Mouse (Mus musculus): ENCODE measurements at regions not wholly inside any gene's neighbourhood (a gene's known extent, or its start where the extent isn't known, plus 50 kb on each side); places are given as distances from the start of the nearest gene placed in this dataset.

DNA sequence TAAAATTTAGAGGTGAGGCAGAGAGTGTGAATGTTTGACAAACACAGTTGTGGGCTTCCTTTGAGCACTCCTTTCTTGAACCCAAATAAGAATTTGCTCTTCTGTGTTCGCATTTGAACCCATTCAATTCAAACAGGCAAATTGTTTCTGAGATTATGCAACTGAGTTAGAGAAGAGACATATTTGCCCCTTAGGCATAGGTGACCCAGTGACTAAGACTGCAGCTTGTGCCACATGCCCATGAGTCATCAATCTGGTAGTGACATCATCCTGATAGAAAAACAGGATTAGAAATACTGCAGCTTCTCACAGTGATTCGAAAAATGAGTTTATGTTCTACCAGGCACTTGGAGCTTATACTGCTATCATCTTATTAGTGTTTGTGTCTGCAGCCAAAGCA, 67.2 kb downstream of the Zfp622 start:
- peak; percentile 29 to 72 for DNase-seq (ENCODE audit: inconsistent age in 2 of 2, low spot score in 1 of 2)

- DNase-seq (ENCODE audit: inconsistent age in 2 of 2, low spot score in 1 of 2), result no peak
Measured at GRCm38 (mm10) chr15:26052720-26053316, 68.7 kb downstream of the Zfp622 start.

DNA sequence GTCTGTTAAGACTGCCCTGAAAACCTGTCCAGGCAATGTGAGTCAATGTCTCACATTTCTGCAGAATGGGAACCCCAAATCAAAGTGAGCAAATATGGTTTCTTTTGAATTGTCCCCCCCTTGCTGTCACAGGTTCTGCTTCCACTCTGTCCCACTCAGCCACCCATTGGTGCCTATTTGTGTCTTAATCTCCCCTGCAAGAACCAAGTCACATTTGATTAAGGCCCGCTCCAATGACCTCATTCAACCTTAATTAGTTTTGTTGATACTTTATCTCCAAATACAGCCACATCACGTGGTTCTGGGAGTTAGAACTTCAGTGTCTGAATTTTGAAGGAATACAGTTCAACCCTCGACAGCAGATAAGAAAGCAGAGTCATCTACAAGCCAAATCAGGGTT, 73.9 kb downstream of the Zfp622 start:
- no peak for DNase-seq (ENCODE audit: inconsistent age in 2 of 2, low spot score in 1 of 2)

GRCm38 (mm10) chr15:26100199-26100598, 116.0 kb downstream of the Zfp622 start:
- no peak for DNase-seq (ENCODE audit: inconsistent age in 2 of 2, low spot score in 1 of 2)

DNA sequence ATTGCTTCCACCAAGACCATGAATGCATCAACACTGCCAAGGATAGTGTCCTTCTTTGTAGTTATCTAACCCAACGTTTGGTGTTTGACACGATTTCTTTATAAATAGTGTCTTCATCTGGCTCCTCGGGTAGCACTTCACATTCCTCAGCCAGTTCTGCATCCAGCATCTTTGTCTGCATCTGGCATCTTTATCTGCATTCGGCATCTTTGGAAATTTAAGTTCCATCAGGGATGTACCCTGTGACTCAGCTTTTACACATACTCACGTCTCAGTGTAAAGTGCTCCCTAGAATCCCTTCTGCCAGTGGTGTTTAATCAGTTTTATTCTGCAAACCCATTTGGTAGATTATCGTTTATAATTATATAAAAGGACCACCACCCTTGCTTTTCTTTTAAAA, 123.8 kb downstream of the Zfp622 start:
- DNase-seq (ENCODE audit: inconsistent age in 2 of 2, low spot score in 1 of 2), result no peak

- DNase-seq (ENCODE audit: inconsistent age in 2 of 2, low spot score in 1 of 2), result no peak
Measured at GRCm38 (mm10) chr15:26144197-26144596, 160.0 kb downstream of the Zfp622 start.

- no peak for DNase-seq (ENCODE audit: inconsistent age in 2 of 2, low spot score in 1 of 2)
Measured at GRCm38 (mm10) chr15:26158499-26158898, 150.3 kb upstream of the March11 start.

GRCm38 (mm10) chr15:26184930-26185329, 123.9 kb upstream of the March11 start:
- no peak for DNase-seq (ENCODE audit: inconsistent age in 2 of 2, low spot score in 1 of 2)

DNA sequence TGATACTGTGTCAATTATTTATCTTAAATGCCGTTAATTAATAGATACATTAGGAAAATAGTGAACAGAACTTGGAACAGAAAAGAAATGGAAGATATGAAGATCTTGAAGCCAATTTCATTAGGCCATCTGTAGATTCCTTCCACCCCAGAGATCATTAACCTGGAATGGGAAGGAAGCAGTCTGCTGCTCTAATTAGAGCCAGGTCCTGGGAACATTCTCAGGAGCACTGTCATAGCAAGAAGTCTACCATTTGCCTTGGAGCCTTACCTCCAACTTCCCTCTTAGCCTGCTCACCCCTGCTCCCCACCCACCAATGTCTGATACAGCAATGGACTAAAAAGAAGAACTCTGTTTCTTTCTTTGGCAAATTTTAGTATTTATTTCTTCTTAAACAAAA, 113.3 kb upstream of the March11 start:
- DNase-seq (ENCODE audit: inconsistent age in 2 of 2, low spot score in 1 of 2), result no peak

- DNase-seq (ENCODE audit: inconsistent age in 2 of 2, low spot score in 1 of 2), result no peak
Measured at GRCm38 (mm10) chr15:26206837-26207236, 102.0 kb upstream of the March11 start.

- no peak for DNase-seq (ENCODE audit: inconsistent age in 2 of 2, low spot score in 1 of 2)
Measured at GRCm38 (mm10) chr15:26220855-26221254, 88.0 kb upstream of the March11 start.

DNA sequence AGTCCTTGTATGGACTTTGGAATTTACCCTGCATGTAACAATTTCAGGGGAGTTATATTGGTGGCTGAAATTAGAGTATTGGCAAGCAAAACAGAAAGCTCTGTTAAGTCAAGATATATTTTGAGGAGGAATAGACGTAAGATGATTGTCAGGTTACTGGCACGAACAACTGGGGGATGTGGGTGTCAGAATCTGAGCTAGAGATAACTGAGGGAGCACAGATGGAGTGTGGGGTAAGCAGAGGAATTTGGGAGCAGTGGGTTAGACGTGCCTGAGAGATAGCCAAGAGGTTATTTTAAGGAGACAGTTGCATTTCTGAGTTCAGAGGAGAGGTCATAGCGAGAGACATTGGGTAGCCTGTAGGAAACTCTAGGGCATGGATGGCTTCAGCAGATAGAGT, 80.2 kb upstream of the March11 start:
- DNase-seq (ENCODE audit: inconsistent age in 2 of 2, low spot score in 1 of 2), result no peak

Measured in adrenal gland, adult (tissue).